Mouse (Mus musculus): ENCODE data around the gene 9930104L06Rik. TPM values are rescaled to one million over a fixed set of nuclear protein-coding genes. Genes with fewer than 3 reads are reported as not detected.

9930104L06Rik gene
- total and polyA plus RNA-seq, 3 experiments: 10.3 to 21.1 (median 15.3) TPM

Other genes with a start within 250 kb of the 9930104L06Rik start
- 10 to 100 TPM; 33.4 to 33.5 TPM for gene Utp11, start 243.4 kb upstream of the 9930104L06Rik start, total RNA-seq (2021)
- gene Utp11, start 243.4 kb upstream of the 9930104L06Rik start, polyA plus RNA-seq (2012; rRNA removed): 2.0 and 2.1 TPM in 2 replicates
- gene Fhl3, start 236.3 kb upstream of the 9930104L06Rik start, total RNA-seq (2021): 10 to 100 TPM in 1 of 2 experiments, 1 to 10 TPM in 1; 6.6 to 15.7 TPM
- gene Fhl3, start 236.3 kb upstream of the 9930104L06Rik start, polyA plus RNA-seq (2012; rRNA removed): 23.6 and 27.6 TPM in 2 replicates
- gene Sf3a3, start 222.3 kb upstream of the 9930104L06Rik start, total RNA-seq (2021): 10 to 100 TPM; 30.6 to 40.0 TPM
- 2.8 and 3.8 TPM in 2 replicates for gene Sf3a3, start 222.3 kb upstream of the 9930104L06Rik start, polyA plus RNA-seq (2012; rRNA removed)
- gene Inpp5b, start 195.2 kb upstream of the 9930104L06Rik start, total RNA-seq (2021): 10 to 100 TPM; 20.1 to 26.0 TPM
- 11.9 and 16.3 TPM in 2 replicates for gene Inpp5b, start 195.2 kb upstream of the 9930104L06Rik start, polyA plus RNA-seq (2012; rRNA removed)
- gene Mtf1, start 134.9 kb upstream of the 9930104L06Rik start, total RNA-seq (2021): 10 to 100 TPM; 22.8 to 25.3 TPM
- gene Mtf1, start 134.9 kb upstream of the 9930104L06Rik start, polyA plus RNA-seq (2012; rRNA removed): 5.5 and 7.1 TPM in 2 replicates
- 10 to 100 TPM; 34.9 to 39.5 TPM for gene Yrdc, start 86.4 kb upstream of the 9930104L06Rik start, total RNA-seq (2021)
- gene Yrdc, start 86.4 kb upstream of the 9930104L06Rik start, polyA plus RNA-seq (2012; rRNA removed): 45.0 and 48.5 TPM in 2 replicates
- 10 to 100 TPM; 29.3 to 47.0 TPM for gene 1110065P20Rik, start 85.9 kb upstream of the 9930104L06Rik start, total RNA-seq (2021)
- gene 1110065P20Rik, start 85.9 kb upstream of the 9930104L06Rik start, polyA plus RNA-seq (2012; rRNA removed): 63.4 and 70.0 TPM in 2 replicates
- gene Maneal, start 74.9 kb upstream of the 9930104L06Rik start, total RNA-seq (2021): 1 to 10 TPM; 4.7 TPM
- gene Maneal, start 74.9 kb upstream of the 9930104L06Rik start, polyA plus RNA-seq (2012; rRNA removed): 5.9 and 6.5 TPM in 2 replicates
- 1 to 10 TPM; 1.7 to 2.9 TPM for gene Epha10, start 56.1 kb upstream of the 9930104L06Rik start, total RNA-seq (2021)
- 3.3 TPM in 2 replicates for gene Epha10, start 56.1 kb upstream of the 9930104L06Rik start, polyA plus RNA-seq (2012; rRNA removed)
- 1 to 10 TPM; 2.0 to 4.8 TPM for gene Cdca8, start 2.3 kb downstream of the 9930104L06Rik start, total RNA-seq (2021)
- gene Cdca8, start 2.3 kb downstream of the 9930104L06Rik start, polyA plus RNA-seq (2012; rRNA removed): 3.7 and 4.1 TPM in 2 replicates
- 1 to 10 TPM; 5.1 to 7.5 TPM for gene Rspo1, start 49.4 kb downstream of the 9930104L06Rik start, total RNA-seq (2021)
- gene Rspo1, start 49.4 kb downstream of the 9930104L06Rik start, polyA plus RNA-seq (2012; rRNA removed): 6.8 and 7.1 TPM in 2 replicates
- gene Gnl2, start 79.5 kb downstream of the 9930104L06Rik start, total RNA-seq (2021): 10 to 100 TPM; 41.5 to 59.6 TPM
- 6.6 and 7.2 TPM in 2 replicates for gene Gnl2, start 79.5 kb downstream of the 9930104L06Rik start, polyA plus RNA-seq (2012; rRNA removed)
- not detected for gene Dnali1, start 128.7 kb downstream of the 9930104L06Rik start, total RNA-seq (2021)
- 0.06 TPM in 1 of 2 replicates, not detected in the other for gene Dnali1, start 128.7 kb downstream of the 9930104L06Rik start, polyA plus RNA-seq (2012; rRNA removed)
- gene Snip1, start 129.6 kb downstream of the 9930104L06Rik start, total RNA-seq (2021): 10 to 100 TPM; 18.3 to 19.3 TPM
- gene Snip1, start 129.6 kb downstream of the 9930104L06Rik start, polyA plus RNA-seq (2012; rRNA removed): 6.1 TPM in 2 replicates
- 10 to 100 TPM; 29.9 to 30.6 TPM for gene Meaf6, start 148.1 kb downstream of the 9930104L06Rik start, total RNA-seq (2021)
- 4.3 and 6.4 TPM in 2 replicates for gene Meaf6, start 148.1 kb downstream of the 9930104L06Rik start, polyA plus RNA-seq (2012; rRNA removed)
- gene Zc3h12a, start 190.8 kb downstream of the 9930104L06Rik start, total RNA-seq (2021): 1 to 10 TPM; 6.0 to 7.0 TPM
- gene Zc3h12a, start 190.8 kb downstream of the 9930104L06Rik start, polyA plus RNA-seq (2012; rRNA removed): 7.8 and 8.9 TPM in 2 replicates

Measured in adrenal gland, adult 2 months (tissue).